Mouse (Mus musculus): ENCODE measurements at regions not wholly inside any gene's neighbourhood (a gene's known extent, or its start where the extent isn't known, plus 50 kb on each side); places are given as distances from the start of the nearest gene placed in this dataset.
A peak's percentile ranks its signal among the peaks of the same experiment; 100 is the strongest.

DNA sequence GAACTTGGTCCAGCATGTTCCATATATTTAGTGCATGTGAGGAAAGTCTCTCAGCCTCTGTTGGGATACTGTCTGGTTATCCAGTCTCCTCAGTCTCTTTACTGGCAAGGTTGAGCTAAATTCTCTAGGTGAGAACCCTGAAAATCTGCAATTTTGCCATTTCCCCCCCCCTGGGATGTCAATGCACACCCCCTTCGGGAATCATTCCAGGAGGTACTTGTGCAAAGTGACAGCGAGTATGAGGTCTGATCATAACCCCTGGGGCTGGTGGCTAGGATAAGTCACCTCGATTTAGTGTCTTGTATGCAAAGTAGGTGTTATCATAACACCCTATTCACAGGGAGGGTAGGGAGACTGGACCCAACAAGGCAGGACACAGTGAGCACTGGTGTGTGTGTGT is 148.3 kb upstream of the Irf2bp2 start:
- no peak for DNase-seq (ENCODE audit: low spot score)

DNA sequence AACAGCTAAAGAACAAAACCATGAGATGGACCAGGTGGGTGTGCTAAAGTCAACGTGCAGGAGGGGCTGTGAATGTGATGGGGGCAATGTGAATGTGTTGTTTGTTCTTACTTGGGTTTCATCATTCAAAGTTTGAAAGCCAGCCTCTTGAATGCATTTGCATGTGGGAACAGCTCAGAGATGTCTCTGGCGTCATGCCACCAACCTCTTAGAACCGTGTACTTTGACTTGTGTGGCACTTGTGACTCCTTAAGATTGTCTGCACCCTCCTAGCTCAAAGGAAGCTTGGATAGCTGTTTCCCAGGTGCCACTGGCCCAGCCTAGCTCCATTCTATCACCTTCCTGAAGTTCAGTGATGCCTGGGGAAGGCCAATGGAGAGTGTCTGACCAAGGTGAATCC is 147.2 kb upstream of the Irf2bp2 start:
- no peak for DNase-seq (ENCODE audit: low spot score)

DNA sequence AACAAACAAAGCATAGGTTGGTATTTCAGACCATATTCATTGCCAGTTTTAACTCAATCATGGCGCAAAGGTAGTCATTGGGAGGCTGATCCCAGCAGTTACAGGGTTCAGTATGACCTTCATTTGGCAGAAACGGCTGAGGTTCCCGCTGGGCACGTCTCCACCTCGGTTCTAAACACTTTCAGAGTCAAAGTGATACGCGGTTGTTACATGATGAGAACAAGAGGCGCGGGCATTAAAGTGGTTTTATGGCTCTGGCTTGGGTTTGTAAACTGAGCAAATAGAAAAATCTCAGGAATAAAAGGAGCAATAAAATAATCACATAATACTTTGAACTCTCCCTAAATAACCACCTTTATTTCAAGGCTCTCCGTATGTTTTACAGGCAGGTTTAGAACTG is 146.0 kb upstream of the Irf2bp2 start:
- DNase-seq (ENCODE audit: low spot score), result no peak

DNA sequence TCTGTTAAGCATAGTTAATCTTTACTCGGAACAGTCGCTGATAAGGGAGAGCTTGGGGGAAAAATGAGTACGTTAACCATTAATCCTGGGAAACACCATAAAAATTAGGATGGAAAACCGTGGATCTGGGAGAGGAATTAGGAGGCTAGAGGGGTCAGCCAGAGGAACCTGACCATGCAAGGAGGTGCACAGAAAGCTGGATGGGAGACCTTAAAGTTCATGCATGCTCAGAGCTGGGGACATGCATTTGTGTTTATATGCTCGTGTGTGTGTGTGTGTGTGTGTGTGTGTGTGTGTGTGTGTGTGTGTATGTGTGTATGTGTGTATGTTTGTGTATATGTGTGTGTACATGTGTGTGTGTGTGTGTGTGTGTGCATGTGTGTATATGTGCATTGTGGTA is 143.2 kb upstream of the Irf2bp2 start:
- DNase-seq (ENCODE audit: low spot score), result no peak

DNA sequence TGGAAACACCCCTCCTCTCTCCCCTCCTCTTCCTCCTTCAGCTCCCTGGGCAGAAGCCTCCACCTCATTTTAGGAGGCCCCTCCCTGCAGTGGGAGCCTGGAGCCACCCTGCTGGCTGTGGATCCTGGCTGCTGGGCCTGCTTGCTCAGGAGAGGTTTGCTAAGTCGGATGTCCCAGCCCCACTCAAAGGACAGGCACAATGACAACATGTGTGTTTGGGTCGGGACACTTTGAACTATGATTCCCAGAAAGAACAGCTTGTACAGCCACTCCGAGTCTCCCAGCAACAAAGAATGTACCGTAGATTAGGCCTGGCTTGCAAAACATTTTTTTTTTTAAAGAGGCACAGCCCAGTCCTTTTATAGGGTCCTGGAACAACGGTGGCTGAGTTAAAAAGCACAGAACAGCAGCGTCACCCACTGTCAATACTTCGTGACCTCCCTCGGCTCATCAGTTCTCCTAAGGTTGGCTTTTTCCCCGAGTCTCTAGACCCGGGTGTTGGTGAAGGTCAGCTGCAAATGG is 142.7 kb upstream of the Irf2bp2 start:
- no peak for DNase-seq (ENCODE audit: low spot score)

DNA sequence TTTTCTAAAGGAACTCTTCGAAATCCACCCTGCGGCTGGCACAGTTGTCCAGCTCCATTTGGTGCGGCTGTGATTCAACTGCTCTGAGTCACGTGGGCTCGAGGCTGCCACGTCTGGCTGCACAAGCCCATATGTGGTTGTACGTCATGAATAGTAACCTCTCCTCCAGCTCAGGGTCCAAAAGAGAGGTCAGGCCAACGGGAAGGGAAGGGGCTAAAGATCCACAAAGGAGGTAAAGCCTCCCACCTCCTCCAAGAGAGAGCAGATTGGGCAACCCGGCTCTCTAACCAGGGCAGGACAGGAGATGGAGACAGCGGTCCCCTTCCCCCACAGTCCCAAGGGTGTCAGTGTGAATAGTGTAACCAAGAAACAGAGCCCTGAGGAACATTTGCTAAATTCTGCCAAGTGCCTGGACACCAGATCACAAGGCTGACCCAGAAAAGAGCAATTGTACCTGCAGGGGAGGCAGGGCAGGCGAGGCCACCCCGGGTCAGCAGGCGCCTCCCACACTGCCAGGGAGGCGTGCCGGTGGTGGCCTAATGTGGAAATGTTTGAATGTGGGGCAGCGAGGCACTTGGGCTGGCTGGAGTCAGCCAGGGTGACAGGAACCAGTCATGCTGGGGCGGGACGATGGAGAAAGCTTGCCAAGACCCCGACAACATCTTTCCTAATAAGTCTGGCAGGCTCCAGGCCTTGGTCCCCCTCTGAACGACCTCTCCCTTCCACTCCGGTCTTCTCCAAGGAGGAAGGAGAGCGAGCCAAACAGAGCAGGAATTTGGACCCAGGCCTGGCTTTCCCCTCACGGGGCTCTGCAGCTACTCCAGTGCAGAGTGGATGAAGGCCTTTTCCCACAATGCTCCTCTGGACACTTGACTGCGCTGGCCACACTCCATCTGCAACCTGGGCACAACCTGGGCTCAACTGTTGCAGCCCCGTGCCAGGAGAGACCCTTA is 142.0 kb upstream of the Irf2bp2 start:
- peak; percentile 86 for DNase-seq (ENCODE audit: low spot score)

DNA sequence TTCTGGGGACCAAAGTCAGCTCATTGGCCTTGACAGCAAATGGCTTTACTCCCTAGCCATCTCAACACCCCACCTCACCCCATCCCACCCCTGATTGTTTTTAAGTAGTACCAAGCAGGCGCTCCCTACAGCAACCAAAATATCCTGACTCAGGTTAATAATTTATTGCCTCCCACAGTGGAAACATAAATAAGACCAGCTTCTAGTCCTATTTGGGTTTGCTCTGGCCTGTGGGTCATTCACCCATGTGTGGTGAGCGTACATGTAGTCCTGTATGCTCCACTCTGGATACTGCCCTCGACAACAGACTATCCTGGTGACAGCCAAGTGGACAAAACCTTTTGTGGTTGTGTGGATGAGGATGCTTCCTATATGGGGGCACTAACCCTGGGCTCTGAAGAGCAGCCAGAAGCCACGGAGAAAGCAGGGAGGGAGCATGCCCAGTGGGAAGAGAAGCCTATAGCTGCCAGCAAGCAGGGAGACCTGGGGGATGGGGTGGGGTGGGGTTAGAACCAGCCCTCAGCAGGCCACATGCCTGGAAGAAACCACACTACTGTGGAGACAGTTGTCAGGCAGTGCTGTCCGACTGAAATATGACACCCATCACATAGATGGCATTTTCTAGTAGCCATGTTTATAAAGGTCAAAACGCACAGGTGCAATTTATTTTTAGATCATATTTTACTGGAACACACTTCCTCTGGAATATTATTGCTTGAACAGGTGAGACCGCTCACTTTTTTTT is 141.1 kb upstream of the Irf2bp2 start:
- no peak for DNase-seq (ENCODE audit: low spot score)

DNA sequence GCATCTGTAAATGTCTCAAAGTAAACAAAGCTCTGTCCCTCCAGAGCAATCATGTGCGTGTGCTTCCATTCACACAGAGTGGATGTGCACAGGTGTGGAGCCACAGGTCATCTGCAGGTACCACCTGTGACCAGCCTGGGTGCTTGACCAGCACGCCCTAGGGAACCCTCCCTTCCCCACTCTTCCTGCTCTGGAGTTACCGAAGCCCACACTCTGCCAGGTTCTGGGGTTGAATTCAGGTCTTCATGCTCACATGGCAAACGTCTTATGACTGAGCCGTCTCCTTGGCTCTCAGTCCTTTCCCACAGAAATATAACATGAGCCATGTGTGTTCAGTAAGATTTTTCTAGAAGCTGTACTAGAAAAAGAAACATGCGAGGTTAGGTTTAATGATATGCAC is 140.0 kb upstream of the Irf2bp2 start:
- DNase-seq (ENCODE audit: low spot score), result no peak

DNA sequence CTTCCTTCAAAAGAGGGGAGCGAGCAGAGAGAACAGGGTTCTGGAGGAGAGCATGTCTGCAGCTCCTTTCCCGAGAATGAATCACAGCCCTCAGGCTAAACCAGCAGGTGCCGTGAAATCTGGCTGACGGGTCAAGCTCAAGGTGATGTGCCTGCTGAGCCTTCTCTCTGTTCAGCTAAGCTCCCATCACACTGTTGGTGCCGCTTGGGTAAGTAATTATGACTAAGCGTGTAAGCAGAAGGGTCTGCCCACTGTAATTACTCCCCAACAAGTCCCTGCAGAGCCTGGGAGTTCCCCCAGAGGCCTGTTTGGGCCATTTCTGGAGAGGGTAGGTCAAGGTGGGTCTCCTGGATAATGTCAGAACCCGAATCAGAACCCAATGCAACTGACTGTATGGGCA is 139.5 kb upstream of the Irf2bp2 start:
- no peak for DNase-seq (ENCODE audit: low spot score)

DNA sequence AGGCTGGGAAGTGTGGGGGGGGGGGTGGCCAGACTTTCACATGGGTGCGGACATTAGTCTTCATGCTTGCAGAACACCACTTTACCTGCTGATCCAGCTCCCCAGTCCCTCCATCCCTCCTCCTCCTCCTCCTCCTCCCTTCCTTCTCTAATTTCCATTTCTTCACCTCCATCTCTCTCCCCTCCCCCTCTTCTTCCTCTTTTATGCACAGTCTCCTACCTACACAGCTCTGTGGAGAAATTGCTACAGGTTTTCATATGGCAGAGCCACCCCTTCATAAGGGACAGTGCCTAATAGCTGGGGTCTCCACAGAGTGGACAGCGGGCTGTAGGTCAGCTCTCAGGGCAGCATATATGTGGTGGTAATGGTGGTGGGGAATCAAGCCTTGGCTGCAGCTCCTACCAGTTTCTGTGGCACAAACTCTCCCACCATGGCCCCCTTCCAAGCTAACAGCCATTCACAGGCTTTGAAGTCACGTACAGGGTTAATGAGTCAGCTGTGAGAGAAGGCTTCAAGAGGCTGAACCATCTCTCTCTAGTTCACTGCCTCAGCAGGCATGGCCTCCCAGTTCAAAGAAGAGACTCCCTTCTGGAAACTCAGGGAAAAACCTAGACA is 136.3 kb upstream of the Irf2bp2 start:
- no peak for DNase-seq (ENCODE audit: low spot score)

DNA sequence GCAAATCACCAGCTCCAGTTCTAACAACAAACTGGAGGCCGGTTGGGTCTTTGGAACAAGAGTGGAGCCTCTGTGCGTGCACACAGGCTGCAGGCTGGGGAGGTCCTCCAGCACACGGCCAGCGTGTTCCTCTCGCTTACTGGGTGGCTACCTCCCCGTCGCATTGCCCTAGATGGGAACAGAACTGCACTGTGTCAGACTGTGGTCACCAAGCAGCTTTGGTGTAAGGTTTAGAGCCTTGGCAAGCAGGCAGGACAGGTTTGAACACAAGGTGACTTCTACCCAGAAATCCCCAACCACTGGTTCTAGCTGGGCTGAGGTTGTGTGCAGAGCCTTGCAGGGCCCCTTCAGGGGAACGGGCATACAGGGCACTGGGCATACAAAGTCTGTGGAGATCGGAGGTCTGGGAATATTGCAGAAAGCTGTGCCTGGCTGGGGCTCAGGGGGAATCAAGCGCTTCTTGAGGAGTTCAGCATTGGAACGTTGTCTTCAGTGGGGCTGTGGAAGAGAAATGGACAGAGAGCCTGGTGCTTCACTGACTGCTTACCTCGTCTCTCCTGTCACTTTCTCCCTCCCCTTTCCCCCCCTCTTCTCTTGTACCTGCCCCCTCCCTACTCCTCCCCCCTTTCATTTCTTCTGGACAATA is 135.3 kb upstream of the Irf2bp2 start:
- DNase-seq (ENCODE audit: low spot score), result no peak

DNA sequence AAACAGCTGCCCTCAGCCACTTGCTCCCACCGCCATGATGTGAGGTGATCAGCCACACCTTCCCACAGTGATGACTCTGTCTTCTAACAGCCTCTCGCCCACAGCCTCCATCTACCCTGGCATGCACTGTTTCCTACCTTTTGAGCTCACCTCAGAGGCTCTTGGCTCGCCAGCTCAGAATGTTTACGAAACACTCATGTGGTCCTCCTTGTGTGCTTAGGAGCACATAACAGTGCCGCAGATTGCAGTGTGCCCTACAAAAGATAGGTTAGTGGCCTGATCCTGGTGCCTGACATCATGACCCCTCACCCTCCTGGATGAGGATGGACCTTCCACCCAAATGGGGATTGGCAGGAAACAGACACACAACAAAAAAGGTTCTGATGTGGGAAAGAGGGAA is 134.3 kb upstream of the Irf2bp2 start:
- no peak for DNase-seq (ENCODE audit: low spot score)

DNA sequence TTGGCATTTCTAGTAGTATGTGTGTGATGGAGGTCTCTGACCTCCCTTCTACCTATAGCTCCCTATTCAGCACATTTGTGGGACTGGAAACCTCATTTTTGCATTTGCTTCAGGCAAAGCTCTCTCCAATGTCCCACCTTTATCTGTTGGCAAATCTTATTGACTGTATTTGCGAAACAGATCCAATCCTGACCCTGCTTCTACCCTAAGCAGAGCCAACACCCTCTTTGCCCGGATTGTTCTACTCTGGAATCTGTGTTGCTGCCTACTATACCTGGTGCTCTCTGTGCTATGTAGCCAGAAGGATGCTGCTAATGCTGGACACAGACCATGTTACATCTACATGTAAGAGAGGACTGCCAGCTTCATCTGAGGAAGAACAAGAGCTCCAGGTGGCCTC is 133.3 kb upstream of the Irf2bp2 start:
- DNase-seq (ENCODE audit: low spot score), result no peak

DNA sequence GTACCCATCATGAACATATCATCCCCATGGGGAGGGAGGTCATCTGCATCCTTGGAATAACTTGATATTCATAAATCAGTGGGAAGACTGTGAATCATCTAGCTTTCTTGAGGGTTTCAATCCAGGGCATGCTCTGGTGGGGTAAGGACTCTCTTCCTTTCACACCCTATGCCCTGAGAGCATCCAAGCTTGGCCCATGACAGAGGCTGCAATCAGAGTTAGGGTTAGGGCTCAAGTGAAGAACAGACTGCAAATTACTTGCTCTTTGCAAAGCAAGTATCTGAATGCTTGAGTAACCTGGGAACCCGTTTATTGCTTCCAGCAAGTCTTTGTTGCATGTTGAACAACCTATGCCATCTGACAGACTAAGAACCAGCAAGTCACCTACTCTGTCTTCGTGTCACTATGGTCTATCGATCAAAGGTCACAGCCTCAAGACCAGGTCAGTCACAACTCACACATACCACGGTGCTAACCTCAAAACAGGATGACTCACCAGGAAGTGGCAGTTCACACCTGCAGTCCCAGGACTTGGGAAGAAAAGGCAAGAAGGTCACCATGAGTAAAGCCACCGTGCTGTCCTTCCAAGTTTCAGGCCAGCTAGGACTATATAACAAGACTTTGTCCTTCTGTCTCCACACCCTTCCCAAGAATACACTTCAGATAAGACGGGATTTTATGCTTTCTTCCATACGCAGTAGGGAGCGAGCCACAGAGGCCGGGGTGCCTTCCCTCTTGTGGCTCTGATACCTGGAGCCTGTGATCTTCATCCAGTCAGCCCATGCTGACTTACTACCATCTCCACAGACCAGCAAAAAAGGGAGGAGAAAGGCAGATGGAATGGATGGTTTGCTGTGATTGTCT is 129.7 kb upstream of the Irf2bp2 start:
- no peak for DNase-seq (ENCODE audit: low spot score)

DNA sequence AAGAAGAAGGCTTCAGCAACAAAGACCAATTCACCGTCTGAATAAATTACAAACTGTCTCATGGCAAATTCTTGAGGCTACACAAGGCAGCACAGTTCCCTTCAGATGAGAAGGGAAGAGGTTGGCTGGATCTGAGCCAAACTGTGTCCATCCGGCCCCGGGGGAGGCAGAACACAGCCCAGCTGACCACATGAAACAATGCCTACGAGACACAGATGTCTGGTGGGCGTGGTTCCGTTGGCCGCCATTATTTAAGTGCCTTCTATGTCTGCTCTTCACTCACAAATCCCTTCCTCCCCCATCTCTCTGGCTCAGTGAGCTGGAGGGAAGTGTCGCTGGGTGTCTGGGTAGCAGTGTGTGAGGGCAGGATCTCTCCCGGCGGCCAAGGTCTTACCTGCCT is 127.8 kb upstream of the Irf2bp2 start:
- DNase-seq (ENCODE audit: low spot score), result peak; percentile 66

DNA sequence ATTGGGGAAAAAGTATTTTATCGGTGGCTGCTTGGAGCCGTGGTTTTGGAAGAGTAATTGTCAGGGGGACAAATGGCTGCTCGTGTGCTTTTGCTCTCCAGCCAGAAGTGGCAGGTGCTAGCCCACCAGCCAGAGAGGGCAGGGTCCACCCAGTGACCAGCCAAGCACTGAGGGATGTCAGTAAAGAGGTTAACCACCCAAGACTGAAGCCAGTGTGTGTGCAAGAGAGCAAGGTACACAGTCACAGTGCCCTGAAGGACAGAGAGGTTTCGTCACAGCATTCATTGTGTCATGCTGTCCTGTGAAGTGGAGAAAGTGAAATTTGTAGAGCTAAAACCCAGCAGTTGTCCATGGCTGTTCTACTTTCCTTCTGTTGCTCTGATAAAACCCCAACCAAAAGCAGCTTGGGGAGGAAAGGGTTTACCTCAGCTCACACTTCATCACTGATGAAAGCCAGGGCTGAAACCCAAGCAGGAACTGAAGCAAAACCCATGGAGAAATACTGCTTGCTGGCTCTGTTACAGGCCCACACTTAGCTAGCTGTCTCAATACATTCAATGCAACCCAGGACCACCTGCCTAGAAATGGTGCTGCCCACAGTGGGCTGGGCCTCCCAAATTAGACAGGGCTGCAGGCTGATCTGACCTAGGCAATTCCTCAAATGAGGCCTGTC is 126.8 kb upstream of the Irf2bp2 start:
- DNase-seq (ENCODE audit: low spot score), result no peak

DNA sequence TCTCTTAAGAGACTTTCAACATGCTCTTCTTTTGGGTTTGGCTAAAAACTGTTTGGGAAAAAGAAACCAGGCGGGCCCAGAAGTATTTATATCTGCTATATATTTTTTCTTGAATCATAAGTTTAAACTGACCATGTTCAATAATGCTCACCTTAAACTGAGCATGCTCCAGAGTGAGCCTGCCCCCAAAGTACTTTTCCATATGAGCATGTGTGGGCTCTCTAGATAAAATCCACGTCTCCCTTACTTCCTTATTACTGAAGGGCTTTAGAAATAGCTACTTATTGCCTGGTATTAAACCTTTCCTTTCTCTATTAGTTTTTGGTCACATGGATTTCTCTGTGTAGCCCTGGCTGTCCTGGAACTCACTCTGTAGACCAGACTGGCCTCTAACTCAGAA is 126.0 kb upstream of the Irf2bp2 start:
- DNase-seq (ENCODE audit: low spot score), result no peak

DNA sequence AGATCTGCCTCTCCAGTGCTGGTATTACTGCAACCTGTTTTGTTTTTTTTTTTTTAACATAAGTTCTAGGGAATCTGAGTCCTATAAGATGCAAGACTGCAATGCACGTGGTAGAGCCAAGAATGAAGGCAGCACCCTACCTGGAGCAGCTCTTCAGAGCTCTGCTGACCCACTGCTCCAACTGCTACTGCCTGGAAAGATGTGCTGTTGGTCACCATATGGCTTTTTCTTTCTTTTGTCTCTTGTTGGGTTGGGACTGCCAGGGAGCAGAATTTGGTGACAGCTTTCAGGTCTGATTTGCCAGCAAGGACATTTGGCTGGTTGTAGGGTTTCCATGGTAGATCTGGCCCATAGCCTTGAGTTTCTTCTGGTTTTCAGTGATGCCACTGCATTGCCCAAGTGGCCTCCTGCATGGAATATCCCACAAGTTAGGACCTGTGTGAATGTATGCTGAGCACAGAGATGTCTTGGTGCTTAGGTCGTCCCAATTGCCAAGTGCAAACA is 123.9 kb upstream of the Irf2bp2 start:
- DNase-seq (ENCODE audit: low spot score), result no peak

DNA sequence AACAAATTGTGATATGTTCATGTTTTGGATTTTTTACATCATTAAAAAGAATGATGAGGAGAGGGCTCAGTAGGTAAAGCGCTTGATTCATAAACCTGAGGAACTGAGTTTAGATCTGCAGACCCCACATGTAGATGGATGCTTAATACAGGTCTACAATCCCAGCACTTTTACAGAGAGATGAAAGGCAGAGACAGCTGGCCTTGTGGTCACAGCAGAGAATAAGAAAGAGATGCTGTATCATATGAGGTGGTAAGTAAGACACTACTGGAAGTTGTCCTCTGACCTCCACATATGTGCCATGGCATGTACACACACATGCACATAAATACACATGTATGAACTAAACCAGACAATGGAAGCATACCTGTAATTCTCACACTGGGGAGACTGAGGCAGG is 121.9 kb upstream of the Irf2bp2 start:
- DNase-seq (ENCODE audit: low spot score), result no peak

DNA sequence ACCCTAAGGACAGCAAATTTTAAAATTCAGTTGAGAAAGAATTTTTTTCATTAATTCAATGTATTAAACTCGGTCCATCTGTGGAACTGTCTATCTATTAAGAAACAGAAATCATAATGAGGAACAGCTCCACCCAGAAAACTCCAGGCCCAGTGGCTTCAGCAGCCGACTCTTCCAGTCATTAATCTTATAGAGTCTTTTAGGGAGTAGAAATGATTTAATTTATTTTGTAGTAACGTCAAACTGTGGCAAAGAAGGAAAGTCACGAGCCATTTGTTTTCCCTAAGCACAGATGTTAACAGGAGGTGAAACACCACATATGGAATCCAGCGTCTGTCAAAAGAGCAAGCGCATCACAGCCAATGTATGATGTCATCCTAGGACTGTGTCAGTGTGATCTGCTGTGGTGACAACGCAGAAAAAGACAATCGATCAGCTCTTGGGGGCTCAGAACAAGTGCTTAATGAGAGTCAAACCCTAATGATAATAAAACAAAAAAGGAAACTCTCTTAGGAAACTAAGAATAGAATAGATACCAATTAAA is 119.9 kb upstream of the Irf2bp2 start:
- no peak for DNase-seq (ENCODE audit: low spot score)

Measured in testis, postnatal 10 days (tissue).